Mouse (Mus musculus): ENCODE results near the gene Prdm10. TPM values are rescaled to one million over a fixed set of nuclear protein-coding genes. Genes with fewer than 3 reads are reported as not detected.

The Prdm10 gene
- total RNA-seq (2023) = 25.5 TPM

GRCm38 (mm10) chr9:31280366-31281010 lies at the start of gene Prdm10:
TSS of gene Prdm10 (plus strand) at chr9:31280538.

DNA sequence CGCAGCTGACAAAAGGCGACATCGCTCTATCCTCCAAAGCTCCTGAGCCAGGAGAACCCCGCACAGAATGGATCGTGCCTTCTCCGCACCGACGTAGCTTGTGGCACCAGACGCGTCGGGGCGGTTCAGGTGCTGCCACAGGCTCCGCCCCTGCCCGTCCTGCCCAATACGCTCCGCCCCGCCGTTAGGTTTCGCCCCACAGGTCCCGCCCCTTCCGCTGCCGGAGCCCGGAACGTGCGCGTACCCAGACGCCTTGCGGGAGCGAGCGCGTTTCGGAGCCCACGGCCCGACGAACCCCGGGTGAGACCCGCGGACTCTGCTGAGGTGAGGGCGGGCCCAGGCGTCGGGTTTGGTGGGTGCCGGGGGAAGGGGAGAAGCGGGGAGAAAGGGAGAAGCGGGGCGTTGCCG lies 105.6 kb downstream of the Prdm10 start, which contains the start of gene Nfrkb:
Nfrkb (plus strand) TSS at position 246 of the 408 bp plus-strand sequence.

Other genes with a start within 250 kb of the Prdm10 start
- gene Zbtb44, start 249.9 kb upstream of the Prdm10 start, total RNA-seq (2023) = 54.3 TPM
- gene St14, start 148.7 kb upstream of the Prdm10 start, total RNA-seq (2023) = 0.98 TPM
- 67.2 TPM for gene Aplp2, start 68.7 kb upstream of the Prdm10 start, total RNA-seq (2023)
- gene Nfrkb, start 105.7 kb downstream of the Prdm10 start, total RNA-seq (2023) = 96.5 TPM
- gene Tmem45b, start 183.9 kb downstream of the Prdm10 start, total RNA-seq (2023) = not detected